Mouse (Mus musculus) cortical plate, adult 2 months (tissue): ENCODE data around the gene Ndst4.

Source experiments
- CTCF ChIP-seq: fragments of 200-500 bp; IDR thresholded peaks from 2 replicates; pipeline ENCODE4 v1.5.1; 2011; ENCODE audit warnings: mild to moderate bottlenecking, control low read depth, low read length; ENCODE audit not compliant: insufficient read depth; ENCODE audit errors: extremely low read depth
- POLR2A ChIP-seq: fragments of 200-500 bp; IDR thresholded peaks from 2 replicates; pipeline ENCODE4 v1.6.1; 2011; ENCODE audit warnings: mild to moderate bottlenecking, low read length, control low read depth; ENCODE audit not compliant: insufficient read depth; ENCODE audit errors: extremely low read depth

GRCm38 (mm10) chr3:125690948-125691347 is 287.1 kb downstream of the Ndst4 start:
- no peak for TF ChIP-seq CTCF
- TF ChIP-seq POLR2A: no peak
